Mouse (Mus musculus) monocyte, adult 5-6 weeks (primary cell): Measurements from ENCODE around the gene Ptn. TPM values are rescaled to one million over a fixed set of nuclear protein-coding genes. Genes with fewer than 3 reads are reported as not detected.

Source experiments
- ATAC-seq: fragments of 153-309, 156-312 bp; replicated peaks from 2 replicates; pipeline ENCODE4 v1.8.0; 2017; ENCODE audit warnings: mild to moderate bottlenecking; ENCODE audit not compliant: low TSS enrichment, insufficient number of reproducible peaks, severe bottlenecking, poor library complexity, low FRiP score
- total RNA-seq: library from RNA; stranded (forward); fragments of 200-1000, 200-491, 200-594 nt; gene quantifications from 3 replicates; pipeline ENCODE4 v1.2.3, GENCODE M21; 2017

Ptn gene
- total RNA-seq, 1 experiment from 2014 or later = not detected

DNA sequence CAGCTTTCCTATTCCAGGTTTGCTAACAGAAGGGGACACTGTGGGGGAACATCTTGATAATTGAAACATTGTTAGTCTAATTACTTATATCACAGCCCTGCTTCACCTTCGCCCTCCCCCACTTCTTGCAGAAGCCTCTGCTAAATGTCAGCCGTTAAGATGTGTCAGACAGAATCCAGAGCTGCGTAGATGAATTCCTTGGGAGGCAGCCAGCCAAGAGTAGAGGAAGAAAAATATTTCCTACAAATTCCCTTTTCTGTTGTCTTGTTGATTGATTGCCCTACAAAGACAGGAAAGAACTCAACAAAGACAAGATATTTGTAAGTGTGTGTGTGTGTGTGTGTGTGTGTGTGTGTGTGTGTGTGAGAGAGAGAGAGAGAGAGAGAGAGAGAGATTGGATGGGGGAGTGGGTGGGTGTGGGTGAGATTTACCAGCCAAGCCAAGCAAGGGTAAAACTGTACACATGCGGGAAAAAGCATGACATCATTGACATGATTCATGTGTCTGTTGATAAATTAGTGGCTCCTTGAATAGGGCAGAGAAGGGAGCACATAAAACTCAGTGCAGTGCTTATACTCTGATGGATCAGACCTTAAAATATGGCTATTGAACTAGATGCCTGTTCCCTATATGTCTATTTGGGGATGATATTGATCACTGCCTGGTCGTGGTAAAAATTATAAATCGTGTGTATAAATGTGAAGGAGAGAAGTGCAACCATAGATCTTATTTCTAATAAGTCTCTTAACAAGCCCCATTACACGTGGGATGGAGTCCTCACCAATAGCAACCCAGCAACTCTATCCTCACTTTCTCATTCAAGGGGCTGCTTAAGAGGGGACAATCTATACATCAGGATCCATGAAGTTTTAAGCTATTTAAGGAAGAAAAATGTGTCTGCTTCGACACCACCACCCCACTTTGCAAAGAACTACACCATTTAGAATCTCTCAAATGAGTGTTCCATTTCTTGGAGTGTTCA is 133.0 kb downstream of the Ptn start:
- no peak for ATAC-seq

DNA sequence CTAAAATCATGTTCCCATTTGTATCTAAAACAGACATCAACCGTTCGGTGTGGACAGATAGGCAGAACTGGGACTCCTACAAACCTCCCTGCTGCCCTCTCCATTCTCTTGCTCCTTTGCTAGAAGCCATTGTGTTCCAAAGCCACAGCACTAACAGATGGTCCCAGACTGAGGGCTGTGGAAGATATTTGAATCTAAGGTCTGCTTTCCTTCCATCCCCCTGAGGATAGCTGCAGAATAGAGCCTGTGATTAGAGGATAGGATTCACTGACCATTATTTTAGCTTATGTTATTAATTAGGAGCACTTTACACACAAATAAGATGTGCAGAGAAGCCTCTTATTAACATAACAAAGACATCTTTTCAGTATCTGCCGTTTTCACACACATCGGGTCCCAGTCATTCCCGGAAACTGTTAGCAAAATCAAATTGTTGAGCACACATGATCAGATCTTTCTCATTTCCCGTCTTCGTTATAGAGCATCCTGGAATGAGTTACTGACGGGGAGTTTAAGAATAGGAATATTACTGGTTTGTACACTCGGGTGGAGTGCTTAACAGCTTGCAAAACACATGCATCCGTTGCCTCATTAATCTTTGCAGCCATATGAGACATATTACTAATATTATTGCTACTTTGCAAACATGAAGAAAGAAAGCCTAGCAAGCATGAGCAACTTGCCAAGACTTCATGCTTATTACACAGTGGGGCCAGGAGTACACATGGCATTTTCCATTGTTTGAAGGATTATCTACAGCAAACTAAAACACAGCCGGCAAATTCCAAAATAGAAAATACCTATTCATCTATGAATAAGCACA is 137.4 kb downstream of the Ptn start:
- no peak for ATAC-seq

DNA sequence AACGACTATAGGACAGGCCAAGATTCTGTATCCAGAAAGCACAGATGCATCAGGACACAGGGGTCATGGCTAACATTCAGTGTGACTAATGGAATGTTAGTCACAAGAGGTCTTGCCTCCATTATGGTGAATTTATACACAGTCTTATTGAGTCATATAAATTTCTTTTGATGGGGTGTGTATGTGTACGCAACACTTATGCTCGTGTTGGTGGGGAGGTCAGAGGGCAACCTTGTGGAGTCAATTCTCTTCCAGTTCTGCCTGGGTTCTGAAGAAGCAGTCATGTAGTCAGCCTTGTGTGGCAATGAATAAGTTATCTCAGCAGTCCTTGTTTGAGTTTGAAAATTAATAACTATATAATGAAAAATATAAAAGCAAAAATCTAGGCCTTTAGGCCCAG is 138.7 kb downstream of the Ptn start:
- no peak for ATAC-seq
